Mouse (Mus musculus): Measurements from ENCODE around the gene Yap1.

DNA sequence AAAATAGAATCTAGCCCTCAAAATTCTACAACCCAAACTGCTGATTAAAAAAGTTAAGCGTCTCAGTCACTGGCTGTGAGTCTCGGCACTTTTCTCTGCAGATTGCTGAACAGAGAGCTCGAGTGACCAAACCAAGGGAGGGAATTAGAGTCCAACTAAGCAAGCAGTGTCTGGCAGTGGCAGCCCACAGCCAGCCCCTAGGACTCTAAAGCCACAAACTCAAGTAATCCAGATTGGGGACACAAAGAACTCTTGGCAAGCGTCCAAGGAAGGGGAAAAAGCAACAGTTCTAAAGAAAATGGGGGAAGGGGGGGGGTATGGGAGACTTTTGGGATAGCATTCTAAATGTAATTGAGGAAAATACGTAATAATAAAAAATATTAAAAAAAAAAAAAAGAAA, 10.1 kb downstream of the Yap1 start:
- TF ChIP-seq CTCF (IDR thresholded peaks at IDR 0.05; ENCODE audit: control insufficient read depth, insufficient read depth, low read length) (no peak), POLR2A (IDR thresholded peaks at IDR 0.05; ENCODE audit: borderline replicate concordance, control insufficient read depth, low read depth, low read length) (no peak)
